23 mouse cellular contexts compared by ENCODE assay signal in the genomic region with DNA sequence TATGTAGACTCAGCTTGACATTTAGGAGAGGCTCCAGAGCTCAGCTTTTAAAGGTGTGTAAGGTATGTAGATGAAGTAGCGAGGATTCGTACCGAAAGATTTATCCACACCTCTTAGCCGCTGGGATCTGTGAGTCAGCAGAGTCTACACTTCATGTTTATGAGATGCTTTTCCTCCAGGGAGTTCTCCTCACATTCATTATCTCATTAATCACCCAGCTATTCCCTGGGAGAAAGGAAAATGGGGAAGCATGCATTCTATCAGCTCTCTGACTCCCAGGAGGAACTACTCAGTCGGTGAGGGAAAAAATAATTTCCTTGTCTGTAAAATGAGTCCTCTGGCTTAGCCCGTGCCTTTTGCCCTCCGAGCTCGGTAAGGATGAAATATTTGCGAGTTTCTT.
DNase-seq lines count a peak whose midpoint lies in the region; ATAC-seq and TF ChIP-seq lines count a peak whose summit lies in the region.
"Had no signal": no experiment of that assay in that cellular context is flagged by ENCODE, and none has a peak within 500 bp of the region (broad histone marks: within the 10 kb centered on the region; RNA-seq: fewer than 3 reads in every experiment).

No protein-coding gene starts in this region.

- DNase-seq in kidney, adult 8-10 months, result no peak
- no peak for DNase-seq in testis, postnatal 10 days (ENCODE audit: low spot score)
- peak; percentile 25 for DNase-seq in mesoderm, embryonic 11.5 days (ENCODE audit: low read depth, low spot score)
- no peak for DNase-seq in yolk sac, embryonic 10.5 days (ENCODE audit: low spot score)
- DNase-seq: adrenal gland, postnatal 36 days; cerebellum, adult 2 months; gastrocnemius, postnatal 14 days; heart, adult 18-20 months; heart, postnatal 36 days; kidney, postnatal 14 days; lung, adult 2 months; right cerebral cortex, adult 18-20 months; thymus, postnatal 14 days had no signal

- ATAC-seq in kidney, embryonic 15.5 days (replicated peaks; ENCODE audit: low FRiP score), result peak; percentile 46; the same call in 1 of the 2 replicates
- ATAC-seq in megakaryocyte progenitor cell, adult 5-6 weeks (replicated peaks; ENCODE audit: poor library complexity), result no peak
- ATAC-seq: intestine, embryonic 15.5 days; liver, embryonic 12.5 days had no signal

- H3K4me3 ChIP-seq in kidney, embryonic 15.5 days (replicated peaks), result no peak overlapping the region
- peak overlapping the region; percentile 4; the same call in 1 of the 2 replicates for H3K4me3 ChIP-seq in testis, adult 2 months (ENCODE audit: control insufficient read depth, low read depth, low read length)
- H3K4me3 ChIP-seq: forebrain, embryonic 12.5 days; intestine, embryonic 15.5 days; layer of hippocampus, adult 2 months; limb, embryonic 12.5 days; liver, embryonic 12.5 days had no signal

- WGBS in kidney, embryonic 15.5 days, result 45% methylated on average over 9 of the region's 9 CpGs

- peak overlapping the region; percentile 24 for H3K4me2 ChIP-seq in kidney, embryonic 15.5 days
- H3K4me2 ChIP-seq: forebrain, embryonic 12.5 days; intestine, embryonic 15.5 days; limb, embryonic 12.5 days; liver, embryonic 12.5 days had no signal

- H3K27ac ChIP-seq in kidney, embryonic 15.5 days, result peak overlapping the region; percentile 41
- H3K27ac ChIP-seq in testis, adult 2 months (ENCODE audit: control insufficient read depth, insufficient read depth, low read depth, low read length), result no peak overlapping the region
- H3K27ac ChIP-seq: forebrain, embryonic 12.5 days; intestine, embryonic 15.5 days; layer of hippocampus, adult 2 months; limb, embryonic 12.5 days; liver, embryonic 12.5 days; stomach, postnatal 0 days had no signal

- H3K27me3 ChIP-seq in kidney, embryonic 15.5 days, result no peaks in the 10 kb centered on the region
- no peaks in the 10 kb centered on the region for H3K27me3 ChIP-seq in testis, adult 2 months (ENCODE audit: control insufficient read depth, insufficient read depth, low read length)
- H3K27me3 ChIP-seq: forebrain, embryonic 12.5 days; intestine, embryonic 15.5 days; limb, embryonic 12.5 days; liver, embryonic 12.5 days had no signal

- H3K4me1 ChIP-seq in kidney, embryonic 15.5 days, result no peaks in the 10 kb centered on the region
- no peaks in the 10 kb centered on the region for H3K4me1 ChIP-seq in testis, adult 2 months (ENCODE audit: control insufficient read depth, insufficient read depth, low read length)
- H3K4me1 ChIP-seq: forebrain, embryonic 12.5 days; intestine, embryonic 15.5 days; limb, embryonic 12.5 days had no signal

- no peak overlapping the region for H3K9ac ChIP-seq in kidney, embryonic 15.5 days
- H3K9ac ChIP-seq: forebrain, embryonic 12.5 days; intestine, embryonic 15.5 days; limb, embryonic 12.5 days; liver, embryonic 12.5 days had no signal

- no peaks in the 10 kb centered on the region for H3K9me3 ChIP-seq in kidney, embryonic 15.5 days (replicated peaks)
- H3K9me3 ChIP-seq: forebrain, embryonic 12.5 days; G1E; intestine, embryonic 15.5 days; limb, embryonic 12.5 days; liver, embryonic 12.5 days had no signal

- no peaks in the 10 kb centered on the region for H3K36me3 ChIP-seq in kidney, embryonic 15.5 days
- no peaks in the 10 kb centered on the region for H3K36me3 ChIP-seq in testis, adult 2 months (ENCODE audit: control insufficient read depth, insufficient read depth, low read length)
- H3K36me3 ChIP-seq: forebrain, embryonic 12.5 days; G1E; intestine, embryonic 15.5 days; limb, embryonic 12.5 days; liver, embryonic 12.5 days had no signal

- no peak for TF ChIP-seq CTCF in testis, adult 2 months (IDR thresholded peaks at IDR 0.05; ENCODE audit: control insufficient read depth, insufficient read depth, insufficient replicate concordance, low read depth, low read length)

- no peak for TF ChIP-seq POLR2A in testis, adult 2 months (IDR thresholded peaks at IDR 0.05; ENCODE audit: control insufficient read depth, low read depth, low read length)
